Mouse (Mus musculus) cortical plate, adult 2 months (tissue): Measurements from ENCODE around the gene Gjc1.

Source experiments
- CTCF ChIP-seq: fragments of 200-500 bp; IDR thresholded peaks from 2 replicates; pipeline ENCODE4 v1.5.1; 2011; ENCODE audit warnings: mild to moderate bottlenecking, control low read depth, low read length; ENCODE audit not compliant: insufficient read depth; ENCODE audit errors: extremely low read depth
- POLR2A ChIP-seq: fragments of 200-500 bp; IDR thresholded peaks from 2 replicates; pipeline ENCODE4 v1.6.1; 2011; ENCODE audit warnings: mild to moderate bottlenecking, low read length, control low read depth; ENCODE audit not compliant: insufficient read depth; ENCODE audit errors: extremely low read depth

- TF ChIP-seq CTCF (no peak), POLR2A (no peak)
Measured at GRCm38 (mm10) chr11:102778165-102778564, 41.3 kb downstream of the Gjc1 start.
